Comparison of ENCODE assay signal across 9 mouse cellular contexts in the genomic region with DNA sequence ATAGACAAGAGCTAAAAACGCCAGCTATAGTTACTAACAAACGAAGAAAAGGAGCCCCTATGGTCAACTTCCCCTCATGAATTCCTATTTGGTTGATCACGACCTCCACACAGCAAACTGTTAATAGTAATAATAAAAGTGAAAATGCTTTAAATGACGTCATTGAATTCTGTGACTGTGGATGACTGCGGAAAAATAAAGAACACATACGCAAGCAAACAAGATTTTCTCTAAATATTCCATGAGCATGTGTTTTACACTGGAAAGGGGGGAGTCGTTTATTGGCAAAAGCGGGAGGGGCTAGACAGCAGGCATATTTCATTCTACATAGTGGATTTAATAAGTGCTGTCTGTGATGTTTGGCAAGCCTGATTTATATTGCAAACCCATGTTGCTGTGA. TPM values are rescaled to one million over a fixed set of nuclear protein-coding genes. Genes with fewer than 3 reads are reported as not detected.
DNase-seq lines count a peak whose midpoint lies in the region; ATAC-seq and TF ChIP-seq lines count a peak whose summit lies in the region.
"Had no signal": no experiment of that assay in that cellular context is flagged by ENCODE, and none has a peak within 500 bp of the region (broad histone marks: within the 10 kb centered on the region; RNA-seq: fewer than 3 reads in every experiment).

No protein-coding gene starts in this region.

- peak overlapping the region; percentile 54; the same call in 1 of the 2 replicates for H3K9ac ChIP-seq in heart, embryonic 13.5 days
- no peak overlapping the region for H3K9ac ChIP-seq in hindbrain, embryonic 11.5 days (ENCODE audit: low read depth, low read length)

- DNase-seq in heart, adult 8-10 months (ENCODE audit: low spot score) = no peak
- peak; percentile 26 for DNase-seq in brain, adult 2 months (ENCODE audit: low read depth, low spot score)
- DNase-seq in hindbrain, embryonic 11.5 days (ENCODE audit: low spot score) = peak; percentile 2
- DNase-seq in layer of hippocampus, adult 8-10 months (ENCODE audit: low spot score in 2 of 2) = no peak
- no peak for DNase-seq in thymus, adult 2 months

- no peak for TF ChIP-seq CTCF in thymus, adult 2 months (IDR thresholded peaks at IDR 0.05; ENCODE audit: borderline replicate concordance, control insufficient read depth, extremely low read depth, insufficient read depth, low read length, poor library complexity)

- H3K4me2 ChIP-seq in heart, embryonic 13.5 days = peak overlapping the region; percentile 71
- peak overlapping the region; percentile 36 for H3K4me2 ChIP-seq in hindbrain, embryonic 11.5 days (replicated peaks; ENCODE audit: low read depth, low read length)

- no peak for TF ChIP-seq POLR2A in thymus, adult 2 months (IDR thresholded peaks at IDR 0.05; ENCODE audit: control insufficient read depth, extremely low read depth, insufficient read depth, low read length, poor library complexity)

- H3K9me3 ChIP-seq in heart, embryonic 13.5 days = no peaks in the 10 kb centered on the region
- no peaks in the 10 kb centered on the region for H3K9me3 ChIP-seq in hindbrain, embryonic 11.5 days (ENCODE audit: control insufficient read depth, low read length)

- H3K36me3 ChIP-seq in heart, embryonic 13.5 days = no peaks in the 10 kb centered on the region
- no peaks in the 10 kb centered on the region for H3K36me3 ChIP-seq in hindbrain, embryonic 11.5 days (ENCODE audit: control insufficient read depth, insufficient read depth, low read length)
- no peaks in the 10 kb centered on the region for H3K36me3 ChIP-seq in thymus, adult 2 months (ENCODE audit: control insufficient read depth, insufficient read depth, low read length)

- H3K4me3 ChIP-seq in heart, embryonic 13.5 days = peak overlapping the region; percentile 64
- peak overlapping the region; percentile 50 for H3K4me3 ChIP-seq in hindbrain, embryonic 11.5 days (ENCODE audit: low read depth, low read length)
- H3K4me3 ChIP-seq in thymus, adult 2 months (ENCODE audit: control insufficient read depth, insufficient read depth, low read length) = no peak overlapping the region

- no peak overlapping the region for H3K27ac ChIP-seq in heart, embryonic 13.5 days (replicated peaks)
- no peak overlapping the region for H3K27ac ChIP-seq in hindbrain, embryonic 11.5 days (ENCODE audit: low read depth, low read length)
- H3K27ac ChIP-seq in thymus, adult 2 months (ENCODE audit: control insufficient read depth, insufficient read depth, low read length) = no peak overlapping the region

- no peak for ATAC-seq in heart, embryonic 13.5 days (ENCODE audit: extremely low read depth, insufficient number of reproducible peaks, low FRiP score, low TSS enrichment)
- peak; percentile 32; the same call in 1 of the 2 replicates for ATAC-seq in hindbrain, embryonic 11.5 days (ENCODE audit: low FRiP score)
- ATAC-seq in megakaryocyte progenitor cell, adult 5-6 weeks (replicated peaks; ENCODE audit: poor library complexity) = peak; percentile 13; the same call in 1 of the 2 replicates
- ATAC-seq in activated CD4-positive, CD25-positive, alpha-beta regulatory T cell, adult 4 months = no peak

- whole genome bisulfite sequencing in heart, embryonic 13.5 days = 14% methylated on average over 8 of the region's 8 CpGs
- 18% methylated on average over 8 of the region's 8 CpGs for WGBS in hindbrain, embryonic 11.5 days
- 5% methylated on average over 8 of the region's 8 CpGs for WGBS in thymus, adult 2 months

- H3K27me3 ChIP-seq in heart, embryonic 13.5 days (replicated peaks) = no peaks in the 10 kb centered on the region
- no peaks in the 10 kb centered on the region for H3K27me3 ChIP-seq in hindbrain, embryonic 11.5 days (ENCODE audit: control insufficient read depth, insufficient read depth, low read length)
- no peaks in the 10 kb centered on the region for H3K27me3 ChIP-seq in thymus, adult 2 months (ENCODE audit: control insufficient read depth, insufficient read depth, low read length)

- H3K4me1 ChIP-seq in heart, embryonic 13.5 days = no peaks in the 10 kb centered on the region
- no peaks in the 10 kb centered on the region for H3K4me1 ChIP-seq in hindbrain, embryonic 11.5 days (replicated peaks; ENCODE audit: control insufficient read depth, insufficient read depth, low read length)
- H3K4me1 ChIP-seq in thymus, adult 2 months (replicated peaks; ENCODE audit: control insufficient read depth, insufficient read depth, low read length) = no peaks in the 10 kb centered on the region

RNA-seq across cellular contexts. Expression of a gene that starts 0.5 kb away (rescaled TPM):
- polyA plus RNA-seq in heart, embryonic 13.5 days (2015; fragmentation: Nextera tagmentation; extraction: Ambion mirVana) = 3.3 TPM in 2 replicates
- 1 to 10 TPM; 1.1 to 2.1 (median 1.5) TPM for total RNA-seq in heart, adult 8-10 months (2022)
- 10.8 and 13.6 TPM in 2 replicates for polyA plus RNA-seq in hindbrain, embryonic 11.5 days (2014; fragmentation: Nextera tagmentation; extraction: Ambion mirVana)
- 0.20 and 0.86 TPM in 2 replicates for total RNA-seq in megakaryocyte progenitor cell, adult 5-6 weeks (2015)
- total RNA-seq in megakaryocyte progenitor cell, adult 5-6 weeks (2017) = 1.0 and 1.4 TPM in 2 replicates
- under 1 TPM in 1 of 2 experiments, not detected in 1; 0.22 TPM for polyA plus RNA-seq in activated CD4-positive, CD25-positive, alpha-beta regulatory T cell, adult 4 months (2017; shearing (Covaris generic))
- total RNA-seq in layer of hippocampus, adult 8-10 months (2022) = 10 to 100 TPM; 35.1 to 44.5 (median 40.5) TPM
- polyA plus RNA-seq in thymus, adult 2 months (2012; rRNA removed) = 0.17 and 0.22 TPM in 2 replicates
- total RNA-seq: MEL had no signal

Comparison
In these comparisons a context has a peak if more than half of its experiments do, and no peak if none do; other contexts are left out.
1. ATAC-seq: peak in hindbrain, embryonic 11.5 days (single experiment) and megakaryocyte progenitor cell, adult 5-6 weeks (single experiment); none in heart, embryonic 13.5 days (single experiment) and activated CD4-positive, CD25-positive, alpha-beta regulatory T cell, adult 4 months (single experiment).
2. DNase-seq: peak in brain, adult 2 months (single experiment) and hindbrain, embryonic 11.5 days (single experiment); none in heart, adult 8-10 months (single experiment), layer of hippocampus, adult 8-10 months (0 of 2) and thymus, adult 2 months (single experiment).